Mouse (Mus musculus) testis, postnatal 10 days (tissue): ENCODE results near the gene Usp26.

Experiments used
- DNase-seq: peaks from one replicate; pipeline ENCODE4 v3.0.0; 2021; ENCODE audit warnings: low spot score

Gene Usp26

DNA sequence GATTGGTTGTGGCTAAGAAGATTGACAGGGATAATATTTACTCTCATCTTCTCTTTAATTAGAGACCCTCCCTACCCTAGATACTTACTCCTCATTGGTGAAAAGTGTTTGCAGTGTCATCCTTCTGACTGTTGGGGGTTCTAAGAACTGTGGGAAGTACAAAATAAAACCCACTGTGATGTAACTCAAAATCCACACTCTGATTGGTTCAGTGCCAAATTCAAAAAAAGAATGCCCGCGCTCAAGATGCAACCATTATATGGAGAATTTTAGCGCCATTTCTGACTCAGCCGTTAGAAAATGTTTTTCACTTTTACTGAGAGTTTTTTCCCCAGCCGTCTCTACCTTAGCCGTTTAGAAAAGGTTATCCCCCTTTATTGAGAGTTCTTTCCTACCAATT, at the start of gene Usp26:
Usp26 (minus strand) TSS at position 101 of the 400 bp plus-strand sequence.
- DNase-seq: no peak

DNA sequence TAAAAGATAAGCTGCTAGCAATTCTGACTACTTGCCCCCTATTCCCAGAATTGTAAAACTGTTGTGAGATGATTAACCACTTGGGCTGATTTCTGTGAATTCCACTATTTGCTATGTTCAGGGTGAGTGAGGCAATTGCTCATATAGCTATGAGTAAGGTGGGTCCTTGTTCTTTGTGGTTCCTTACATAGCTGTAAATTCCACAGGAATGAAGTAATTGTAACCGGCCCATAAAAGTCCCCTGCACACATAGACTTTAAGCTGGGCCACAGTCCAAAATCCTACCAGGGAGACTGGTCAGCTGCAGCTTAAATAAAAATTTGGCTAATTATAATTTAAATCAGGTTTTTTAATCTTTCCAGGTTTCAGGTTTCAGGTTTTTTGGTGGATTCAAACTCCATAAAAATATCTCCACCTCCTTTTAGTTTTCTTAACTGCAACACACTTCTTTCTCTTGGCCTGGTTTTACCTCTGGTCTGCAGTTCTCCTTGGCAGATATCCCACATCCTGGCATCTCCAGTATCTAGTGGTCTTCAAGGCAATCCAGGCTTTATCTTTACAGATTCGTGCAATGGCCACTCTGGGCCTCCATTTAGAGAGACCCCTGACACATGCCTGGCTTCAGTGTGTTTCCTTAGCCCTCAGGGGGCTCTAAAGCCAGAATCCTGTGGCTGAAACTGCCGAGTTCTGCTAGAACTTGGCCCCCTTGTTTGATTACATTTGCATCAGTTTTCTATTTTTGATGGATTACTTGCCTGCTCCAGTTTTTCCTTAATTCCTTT, 13.6 kb upstream of the Usp26 start:
- DNase-seq: no peak

DNA sequence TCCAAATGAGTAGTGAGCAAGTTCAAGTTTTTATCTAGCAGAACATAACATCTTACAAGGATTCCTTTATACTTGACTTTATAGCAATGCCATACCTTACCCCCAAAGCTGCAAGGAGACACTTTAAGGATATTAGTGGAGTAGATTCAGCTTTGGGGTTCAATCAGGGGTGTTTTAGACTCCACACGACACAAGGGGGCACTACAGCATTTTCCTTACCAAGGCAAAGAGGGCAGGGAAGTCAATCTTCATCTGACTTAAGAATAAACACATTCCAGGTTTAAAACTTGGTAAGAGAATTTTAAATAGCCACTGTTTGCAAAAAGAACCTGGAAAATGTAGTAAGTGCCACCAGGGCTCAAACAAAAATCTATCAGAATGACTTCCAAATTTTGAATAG, 33.6 kb downstream of the Usp26 start:
- peak; percentile 42 for DNase-seq

DNA sequence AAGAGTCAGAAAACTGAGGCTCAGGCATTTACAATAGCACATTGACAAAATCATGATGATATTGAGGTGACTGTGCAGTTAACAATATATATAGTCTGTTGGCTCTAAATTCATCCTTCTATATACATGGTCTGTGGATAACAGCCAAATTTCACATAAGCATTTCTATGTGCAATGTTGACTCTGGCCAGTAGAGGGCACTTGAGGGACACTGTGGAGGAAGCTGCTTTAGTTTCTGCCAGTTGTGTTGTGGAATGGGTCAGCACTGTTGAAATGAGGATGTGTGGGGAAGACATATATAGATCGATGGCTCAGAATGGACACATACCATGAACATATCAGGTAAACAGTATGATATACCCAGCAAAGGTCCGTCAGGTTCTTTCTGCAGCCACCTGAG, 64.6 kb downstream of the Usp26 start:
- DNase-seq: peak; percentile 56

DNA sequence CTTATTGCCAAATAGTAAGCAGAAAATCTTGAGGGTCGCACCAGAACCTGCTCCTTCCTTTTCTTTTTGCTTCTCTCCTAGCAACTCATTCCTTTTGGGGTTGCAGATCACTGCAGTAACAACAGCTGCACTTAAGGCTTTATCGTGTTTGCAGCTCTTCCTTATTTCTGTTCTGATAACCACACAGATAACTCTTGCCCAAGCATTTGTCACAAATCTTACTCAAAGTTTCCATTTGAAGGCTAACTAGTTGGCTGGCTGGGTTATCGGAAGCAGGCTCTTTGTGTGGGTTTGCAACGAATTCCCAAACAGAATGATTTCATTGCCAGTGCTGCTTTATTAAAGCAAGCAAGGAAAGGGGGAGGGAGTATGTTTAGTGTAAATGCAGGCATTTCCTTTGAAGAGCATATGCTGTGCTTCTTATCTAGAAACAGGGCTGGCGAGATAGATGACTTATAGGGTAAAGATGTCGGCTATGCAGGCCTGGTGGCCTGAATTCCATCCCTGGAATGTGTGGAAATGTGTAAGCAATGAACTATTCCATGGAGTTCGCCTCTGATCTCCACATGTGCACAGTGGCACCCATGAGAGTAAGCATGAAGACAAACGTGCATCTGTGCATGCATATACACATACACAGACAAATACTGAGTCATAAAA, 86.8 kb downstream of the Usp26 start:
- DNase-seq: no peak

DNA sequence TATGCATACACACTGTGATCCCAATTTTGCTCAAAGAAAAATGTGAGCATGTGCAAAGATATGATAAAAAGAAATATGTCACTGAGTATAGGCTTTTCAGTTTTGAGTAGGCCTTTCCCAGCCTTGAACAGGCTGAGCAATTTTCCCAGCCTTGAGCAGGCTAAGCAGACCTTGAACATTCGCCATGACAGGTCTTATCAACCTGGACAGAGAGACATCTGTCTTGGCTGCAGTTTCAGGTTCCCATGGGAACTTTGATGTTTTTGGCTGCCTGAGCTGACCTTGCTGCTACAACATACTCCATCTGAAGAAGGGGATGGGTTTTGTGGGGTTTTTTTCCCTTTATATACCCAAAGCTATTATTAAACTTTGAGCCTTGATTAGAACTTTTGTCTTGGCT, 88.0 kb downstream of the Usp26 start:
- no peak for DNase-seq
